Mouse (Mus musculus) thymus, postnatal 36 days (tissue): ENCODE measurements around the gene Pcgf5.

Experiments
- DNase-seq, 2 experiments: peaks; one replicate each; pipeline ENCODE4 v3.0.0; 2022; ENCODE audit warnings: mixed read lengths in 2 of 2

Gene Pcgf5

DNA sequence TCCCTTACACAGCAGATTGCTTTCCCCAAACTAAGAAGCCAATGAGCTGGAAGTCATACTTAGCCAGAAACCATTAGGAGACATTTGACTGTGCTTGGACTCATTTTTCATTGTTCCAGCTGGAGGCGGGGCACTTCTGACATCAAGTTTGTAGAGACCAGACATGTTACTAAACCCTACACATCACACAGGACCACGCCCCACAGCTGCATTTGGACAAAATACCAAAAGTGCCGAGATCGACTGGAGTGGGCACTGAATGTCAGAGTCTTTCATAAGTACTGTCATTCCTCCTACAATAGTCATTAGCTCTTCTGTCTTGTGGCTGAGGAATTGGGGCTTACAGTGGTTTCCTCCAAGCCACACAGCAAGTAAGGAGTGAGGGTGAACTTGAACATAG lies 148.4 kb downstream of the Pcgf5 start:
- no peak for DNase-seq

DNA sequence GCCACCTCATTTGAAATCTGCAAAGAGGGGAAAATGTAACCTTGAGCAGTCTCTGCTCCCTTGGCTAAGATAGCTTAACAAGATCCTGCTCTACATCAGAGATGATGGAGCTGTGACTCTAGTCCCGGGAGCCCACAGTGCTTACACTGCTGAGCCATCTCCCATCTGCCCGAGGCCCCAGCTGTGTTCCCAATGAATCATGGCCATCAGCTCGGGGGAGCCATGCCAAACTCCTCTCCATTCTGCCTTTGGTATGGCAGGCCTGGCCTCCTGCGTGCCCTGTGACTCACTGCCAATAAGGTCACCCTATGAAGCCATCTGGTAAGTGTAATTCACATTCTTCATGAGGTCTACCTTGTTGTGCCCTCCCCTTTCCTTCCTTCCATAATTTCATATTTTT lies 149.0 kb downstream of the Pcgf5 start:
- no peak for DNase-seq

DNA sequence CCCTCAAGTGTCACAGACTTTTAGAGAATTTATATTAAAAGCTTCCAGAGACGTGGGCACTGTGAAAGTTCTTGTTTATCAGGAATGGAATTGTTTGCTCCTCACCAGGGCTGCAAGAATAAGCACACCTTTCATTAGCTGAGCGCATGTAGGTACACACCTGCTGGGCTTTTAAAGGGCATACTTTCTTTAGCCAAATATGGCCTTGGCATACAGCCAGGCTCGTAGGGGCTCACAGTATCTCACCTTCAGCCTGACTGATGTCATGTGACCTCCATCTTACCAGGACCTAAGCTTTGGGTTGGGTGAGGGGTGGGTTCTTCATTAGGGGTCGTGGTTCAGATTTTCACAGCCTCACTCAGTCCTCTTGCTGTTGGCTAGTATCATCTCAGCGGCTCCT lies 149.6 kb downstream of the Pcgf5 start:
- no peak for DNase-seq

DNA sequence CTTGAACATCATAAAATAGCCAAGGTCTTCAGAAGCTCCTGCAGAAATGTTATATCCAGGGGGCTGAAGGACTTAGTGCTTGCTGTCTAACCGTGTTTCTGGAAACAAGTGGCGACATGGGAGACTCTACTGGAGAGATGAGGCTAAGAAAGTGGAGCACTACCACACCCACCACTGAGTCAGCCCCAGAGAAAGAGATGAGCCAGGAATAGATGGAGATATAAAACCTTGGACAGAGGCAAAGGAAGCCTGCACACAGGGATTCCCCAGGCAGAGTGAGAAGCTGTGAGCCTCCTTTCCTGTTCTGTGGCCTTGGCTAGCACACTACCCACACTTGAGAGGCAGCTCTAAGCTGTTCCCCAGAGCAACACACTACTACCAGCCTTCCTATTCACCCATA lies 156.6 kb downstream of the Pcgf5 start:
- no peak for DNase-seq
